Mouse (Mus musculus) lung, postnatal 0 days (tissue): ENCODE results near the gene Hectd4. TPM values are rescaled to one million over a fixed set of nuclear protein-coding genes. Genes with fewer than 3 reads are reported as not detected.
A peak's percentile ranks its signal among the peaks of the same experiment; 100 is the strongest.
"Not testable (repeated sequence)": the region's sequence is repeated elsewhere in the genome, so short reads cannot be mapped to it uniquely, and the experiment has no call there.

Experiments used
- ATAC-seq: fragments of 200-750 bp; cut with Nextera tagmentation; 2 replicates; pipeline ENCODE4 v1.8.0; 2017; ENCODE audit warnings: moderate library complexity
- DNase-seq: peaks from one replicate; pipeline ENCODE4 v3.0.0-alpha.2; 2016; ENCODE audit warnings: low spot score
- H3K27ac ChIP-seq: fragments of 300-500 bp; sonication (generic); 2 replicates; pipeline ENCODE4 v1.5.1; 2014; ENCODE audit warnings: antibody characterized with exemption, mild to moderate bottlenecking, low read length, mixed read lengths
- H3K27me3 ChIP-seq: fragments of 300-500 bp; sonication (generic); replicated peaks from 2 replicates; pipeline ENCODE4 v1.6.1; 2014; ENCODE audit warnings: low read length, mixed read lengths; ENCODE audit not compliant: insufficient read depth
- H3K36me3 ChIP-seq: fragments of 300-500 bp; sonication (generic); 2 replicates; pipeline ENCODE4 v1.6.1; 2014; ENCODE audit warnings: low read length, mixed read lengths; ENCODE audit not compliant: insufficient read depth
- H3K4me1 ChIP-seq: fragments of 300-500 bp; sonication (generic); 2 replicates; pipeline ENCODE4 v1.6.1; 2014; ENCODE audit warnings: antibody characterized with exemption, low read depth, low read length, mixed read lengths; ENCODE audit not compliant: insufficient read depth
- H3K4me2 ChIP-seq: fragments of 300-500 bp; sonication (generic); replicated peaks from 2 replicates; pipeline ENCODE4 v1.6.1; 2014; ENCODE audit warnings: low read depth, mild to moderate bottlenecking, low read length, moderate library complexity, mixed read lengths
- H3K4me3 ChIP-seq: fragments of 300-500 bp; sonication (generic); 2 replicates; pipeline ENCODE4 v1.5.1; 2014; ENCODE audit warnings: low read depth, low read length
- H3K9ac ChIP-seq: fragments of 300-500 bp; sonication (generic); replicated peaks from 2 replicates; pipeline ENCODE4 v1.6.1; 2014; ENCODE audit warnings: low read depth, mild to moderate bottlenecking
- H3K9me3 ChIP-seq: fragments of 300-500 bp; sonication (generic); 2 replicates; pipeline ENCODE4 v1.6.1; 2016; ENCODE audit warnings: low read length, mixed read lengths
- CTCF ChIP-seq: IDR thresholded peaks from 2 replicates; pipeline ENCODE4 v1.5.1; 2016; ENCODE audit warnings: antibody characterized with exemption, mild to moderate bottlenecking
- EP300 ChIP-seq: IDR thresholded peaks from 2 replicates; pipeline ENCODE4 v1.6.1; 2016; ENCODE audit warnings: antibody characterized with exemption, mild to moderate bottlenecking, control low read depth
- WGBS: fragments of 180-500 bp; shearing (Covaris S2); extraction: QIAGEN DNeasy Blood & Tissue Kit; methylation state at CpG from one replicate; pipeline ENCODE4 v1.1.7; 2014; 5-methylcytosine and 5-hydroxymethylcytosine counted together
- polyA plus RNA-seq: library from polyadenylated mRNA; unstranded; fragments of >200 nt; fragmentation: Nextera tagmentation; extraction: Ambion mirVana; gene quantifications from 2 replicates; pipeline ENCODE4 v1.2.1, GENCODE M21; 2015

The Hectd4 gene
- polyA plus RNA-seq, 1 experiment from 2014 or later, result 2.5 TPM

DNA sequence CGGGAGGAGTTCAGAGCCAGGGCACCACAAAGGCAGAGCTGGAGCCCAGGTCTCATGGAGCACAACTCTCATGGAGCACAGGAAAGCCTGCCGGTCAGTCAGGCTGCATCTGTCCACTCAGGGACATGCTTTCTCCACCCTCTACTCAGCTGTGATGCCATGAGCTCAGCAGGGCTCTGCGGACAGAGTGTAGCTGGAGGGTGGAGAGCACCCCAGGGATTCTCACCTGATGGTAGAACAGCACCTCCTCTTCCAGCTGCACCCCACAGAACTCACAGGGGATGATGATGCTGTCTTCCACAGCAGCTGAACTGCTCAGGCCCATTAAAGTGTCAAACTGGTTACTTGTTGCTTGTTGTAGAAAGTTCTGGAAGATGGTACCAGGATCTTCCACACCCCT lies 154.8 kb downstream of the Hectd4 start:
- TF ChIP-seq EP300, result no peak
- no peak overlapping the region for H3K4me3 ChIP-seq
- H3K9me3 ChIP-seq, result no peaks in the 10 kb centered on the region
- H3K36me3 ChIP-seq, result peaks cover 71% of the 10 kb centered on the region
- H3K27ac ChIP-seq, result no peak overlapping the region
- WGBS, result 94% methylated on average over 3 of the region's 3 CpGs
- H3K4me2 ChIP-seq, result no peak overlapping the region
- DNase-seq (no peak), ATAC-seq (no peak)
- H3K9ac ChIP-seq, result no peak overlapping the region
- H3K4me1 ChIP-seq, result no peaks in the 10 kb centered on the region
- no peaks in the 10 kb centered on the region for H3K27me3 ChIP-seq

DNA sequence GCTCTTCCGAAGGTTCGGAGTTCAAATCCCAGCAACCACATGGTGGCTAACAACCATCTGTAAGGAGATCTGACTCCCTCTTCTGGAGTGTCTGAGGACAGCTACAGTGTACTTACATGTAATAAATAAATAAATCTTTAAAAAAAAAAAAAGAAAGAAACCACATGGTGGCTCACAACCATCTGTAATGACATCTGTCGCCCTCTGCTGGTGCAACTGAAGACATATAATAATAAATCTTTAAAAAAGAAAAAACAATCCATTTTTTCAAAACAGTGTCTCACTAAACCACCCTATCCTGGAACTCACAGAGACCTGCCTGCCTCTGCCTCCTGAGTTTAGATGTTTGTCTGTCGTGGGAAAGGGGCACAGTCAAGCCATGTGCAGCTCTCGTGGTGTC lies 157.0 kb downstream of the Hectd4 start:
- H3K4me3 ChIP-seq, H3K27ac ChIP-seq, H3K9me3 ChIP-seq, H3K27me3 ChIP-seq, H3K9ac ChIP-seq, H3K4me1 ChIP-seq, H3K4me2 ChIP-seq: not testable (repeated sequence)
- H3K36me3 ChIP-seq, result peaks cover 69% of the 10 kb centered on the region
- ATAC-seq (peak; percentile 40), DNase-seq (peak; percentile 82)
- WGBS, result 70% methylated on average over 5 of the region's 5 CpGs
- TF ChIP-seq CTCF, result peak; percentile 60

DNA sequence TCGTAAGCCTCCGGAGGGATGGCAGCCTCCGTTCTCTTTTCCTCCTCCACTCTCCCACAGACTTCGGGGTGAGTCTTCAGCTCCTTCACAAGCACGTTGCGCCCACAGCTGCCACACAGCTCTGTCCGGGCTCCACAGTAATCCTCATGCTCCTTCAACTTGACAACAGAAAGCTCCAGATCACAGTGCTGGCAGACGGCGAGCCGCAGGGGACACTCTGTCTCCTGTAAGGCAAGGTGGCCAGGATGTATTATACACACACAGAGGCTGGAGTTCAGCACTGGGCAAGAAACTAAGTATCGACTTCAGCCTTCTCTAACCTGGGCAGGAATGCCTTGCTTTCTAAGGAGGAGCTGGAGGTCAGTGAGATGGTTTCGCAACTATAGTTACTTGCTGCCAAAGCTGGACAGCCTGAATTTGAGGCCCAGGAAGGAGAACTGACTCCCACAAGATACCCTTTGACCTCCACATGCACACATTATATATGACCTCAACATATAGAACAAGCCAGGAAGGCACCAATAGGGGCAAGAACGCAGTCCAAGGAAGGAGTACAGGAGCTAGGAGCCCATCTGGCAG lies 158.7 kb downstream of the Hectd4 start:
- peaks cover 51% of the 10 kb centered on the region for H3K36me3 ChIP-seq
- no peak for TF ChIP-seq EP300
- TF ChIP-seq CTCF, result no peak

DNA sequence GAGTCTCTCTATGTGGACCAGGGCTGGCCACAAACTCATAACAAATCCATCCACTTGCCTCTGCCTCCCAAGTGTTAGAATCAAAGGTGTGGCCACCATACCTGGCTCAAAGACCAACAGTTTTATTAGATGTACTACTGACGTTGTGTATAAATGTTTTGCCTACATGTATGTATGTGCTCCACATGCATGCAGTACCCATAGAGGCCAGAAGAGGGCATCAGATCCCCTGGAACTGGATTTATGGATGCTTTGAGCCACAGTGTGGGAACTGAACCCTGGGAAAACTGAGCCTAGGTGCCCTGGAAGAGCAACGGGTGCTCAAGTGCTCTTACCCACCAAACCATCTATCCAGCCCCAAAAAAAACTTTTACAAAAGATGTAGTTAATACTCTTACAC lies 160.7 kb downstream of the Hectd4 start:
- no peak for ATAC-seq
- H3K36me3 ChIP-seq, result peaks cover 35% of the 10 kb centered on the region

More for the DNA sequence above, 158.7 kb downstream of the Hectd4 start:
- Histone ChIP-seq H3K4me3 (no peak overlapping the region), H3K4me1 (no peaks in the 10 kb centered on the region), H3K27me3 (no peaks in the 10 kb centered on the region), H3K27ac (no peak overlapping the region), H3K9ac (no peak overlapping the region), H3K4me2 (no peak overlapping the region), H3K9me3 (no peaks in the 10 kb centered on the region)
- WGBS, result 80% methylated on average over 13 of the region's 13 CpGs
- no peak for ATAC-seq
- peak; percentile 19 for DNase-seq

DNA sequence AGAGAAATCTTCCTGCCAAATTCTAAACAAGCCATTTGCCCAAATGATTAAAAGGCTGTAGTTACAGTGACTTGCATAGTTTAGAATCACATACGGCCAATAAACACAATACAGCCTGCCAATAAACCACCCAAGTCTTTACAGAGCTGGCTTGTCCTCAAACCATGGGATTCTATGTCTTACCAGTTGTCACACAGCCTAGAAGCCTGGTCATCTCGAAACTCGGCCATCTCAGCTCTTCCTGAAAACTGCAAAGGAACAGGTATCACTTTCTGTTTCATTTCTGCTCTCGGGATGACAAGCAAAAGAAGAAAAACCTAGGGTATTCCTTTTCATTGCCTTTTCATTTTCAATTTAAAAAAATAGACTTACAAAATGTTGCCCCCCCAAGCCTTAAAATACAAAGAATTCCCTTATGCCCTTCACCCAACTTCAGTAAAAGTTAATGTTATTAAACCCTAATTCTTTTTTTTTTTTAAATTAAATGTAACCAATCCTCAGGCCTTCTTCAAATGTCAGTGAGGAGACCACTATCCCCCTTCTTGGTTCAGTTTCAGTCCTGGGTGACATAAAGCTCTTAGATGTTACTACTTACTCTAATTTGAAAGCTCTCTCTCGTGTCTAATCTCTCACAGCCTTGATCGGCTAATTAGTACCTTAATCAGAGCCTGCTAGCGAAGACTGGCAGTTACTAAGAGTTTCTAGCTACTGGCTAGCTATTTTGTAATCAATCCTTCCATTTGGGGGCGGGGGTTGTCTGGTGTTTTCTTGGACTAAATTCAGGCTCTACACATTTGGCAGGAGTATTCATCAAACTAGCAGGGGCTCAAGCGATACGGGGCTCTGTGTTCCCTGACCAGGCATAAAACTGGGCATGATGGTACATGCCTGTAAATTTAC lies 164.1 kb downstream of the Hectd4 start:
- no peaks in the 10 kb centered on the region for H3K27me3 ChIP-seq
- peak; percentile 49 for DNase-seq
- H3K4me3 ChIP-seq, result peak overlapping the region; percentile 61
- H3K4me2 ChIP-seq, result peak overlapping the region; percentile 66
- ATAC-seq, result no peak
- no peak overlapping the region for H3K9ac ChIP-seq
- H3K36me3 ChIP-seq, result peaks cover 11% of the 10 kb centered on the region
- H3K4me1 ChIP-seq, result no peaks in the 10 kb centered on the region
- H3K9me3 ChIP-seq, result no peaks in the 10 kb centered on the region
- TF ChIP-seq EP300 (no peak), CTCF (no peak)
- H3K27ac ChIP-seq, result peak overlapping the region; percentile 92
- WGBS, result 49% methylated on average over 10 of the region's 10 CpGs

More for the DNA sequence above, 160.7 kb downstream of the Hectd4 start:
- no peak overlapping the region for H3K4me3 ChIP-seq
- DNase-seq, result no peak
- WGBS, result 95% methylated on average over 2 of the region's 2 CpGs
- H3K4me1 ChIP-seq, result no peaks in the 10 kb centered on the region
- H3K27ac ChIP-seq, result no peak overlapping the region
- no peaks in the 10 kb centered on the region for H3K27me3 ChIP-seq
- TF ChIP-seq CTCF (peak; percentile 67), EP300 (no peak)
- no peak overlapping the region for H3K9ac ChIP-seq
- H3K9me3 ChIP-seq, result no peaks in the 10 kb centered on the region
- H3K4me2 ChIP-seq, result no peak overlapping the region

DNA sequence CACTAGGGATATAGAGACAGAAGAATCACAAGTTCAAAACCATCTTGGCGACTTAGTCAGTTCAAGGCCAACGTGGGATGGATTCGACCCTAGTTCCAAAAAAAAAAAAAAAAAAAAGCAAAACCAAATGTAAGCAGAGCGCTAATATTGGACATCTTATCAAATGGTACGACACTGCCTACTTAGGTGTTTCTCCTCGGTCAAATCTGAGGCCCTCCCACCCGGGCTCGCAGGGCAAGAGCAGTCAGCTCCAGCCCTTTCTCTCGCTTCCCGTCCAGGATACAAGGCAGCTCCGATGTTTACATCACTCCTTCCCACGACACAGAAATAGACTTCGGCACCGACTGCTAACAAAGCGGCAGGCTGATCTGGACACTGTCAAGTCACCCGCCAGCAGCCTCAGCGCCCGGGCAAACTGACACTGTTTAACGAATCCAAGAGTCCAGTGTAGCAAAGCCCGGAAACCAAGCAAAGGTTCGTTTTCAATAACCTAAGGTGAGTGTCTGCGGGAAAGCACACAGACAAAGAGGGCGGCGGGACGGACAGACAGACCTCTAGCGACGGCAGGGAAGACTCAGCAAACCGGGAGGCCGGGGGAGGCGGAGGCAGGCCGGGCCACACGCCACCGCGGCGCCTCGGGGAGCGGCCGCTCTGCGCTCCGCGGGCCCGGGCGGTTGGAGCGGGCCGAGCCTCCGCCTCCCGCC lies 164.9 kb downstream of the Hectd4 start:
- Histone ChIP-seq H3K27ac (peak overlapping the region; percentile 92), H3K9me3 (no peaks in the 10 kb centered on the region), H3K27me3 (no peaks in the 10 kb centered on the region), H3K4me1 (no peaks in the 10 kb centered on the region), H3K36me3 (peaks cover 5% of the 10 kb centered on the region), H3K4me2 (peak overlapping the region; percentile 66), H3K9ac (peak overlapping the region; percentile 75), H3K4me3 (peak overlapping the region; percentile 61)
- DNase-seq, result peak; percentile 66
- ATAC-seq, result peak; percentile 48
- TF ChIP-seq EP300 (no peak), CTCF (no peak)
- 1% methylated on average over 27 of the region's 47 CpGs for WGBS
